ENCODE assay signal across 11 mouse cellular contexts in genomic region chr4:149571209-149571608, GRCm38 (mm10). TPM values are rescaled to one million over a fixed set of nuclear protein-coding genes. Genes with fewer than 3 reads are reported as not detected.
DNase-seq lines count a peak whose midpoint lies in the region; ATAC-seq and TF ChIP-seq lines count a peak whose summit lies in the region.
"Had no signal": no experiment of that assay in that cellular context is flagged by ENCODE, and none has a peak within 500 bp of the region (broad histone marks: within the 10 kb centered on the region; RNA-seq: fewer than 3 reads in every experiment).

No protein-coding gene starts in this region.

- peak overlapping the region; percentile 90 for H3K27ac ChIP-seq in left cerebral cortex, adult 2 months
- H3K27ac ChIP-seq in kidney, postnatal 0 days: peak overlapping the region; percentile 62
- peak overlapping the region; percentile 44; the same call in 1 of the 2 replicates for H3K27ac ChIP-seq in stomach, embryonic 14.5 days (ENCODE audit: low read length)
- H3K27ac ChIP-seq: hindbrain, embryonic 10.5 days; liver, embryonic 15.5 days had no signal

- no peak overlapping the region for H3K9ac ChIP-seq in kidney, postnatal 0 days (ENCODE audit: low read depth, low read length)
- H3K9ac ChIP-seq in stomach, embryonic 14.5 days (replicated peaks; ENCODE audit: low read depth, low read length): no peak overlapping the region
- H3K9ac ChIP-seq: liver, embryonic 15.5 days had no signal

- no peaks in the 10 kb centered on the region for H3K27me3 ChIP-seq in kidney, postnatal 0 days (ENCODE audit: insufficient read depth, low read length)
- H3K27me3 ChIP-seq in stomach, embryonic 14.5 days (ENCODE audit: control insufficient read depth, insufficient read depth, low read length): no peaks in the 10 kb centered on the region

- intact Hi-C loops in left cerebral cortex, adult 2 months (cut with DNase I): no loop called here
- intact Hi-C loops in left cerebral cortex, postnatal 36 days (cut with DNase I): no loop called here

- ATAC-seq in kidney, postnatal 0 days (replicated peaks; ENCODE audit: low FRiP score, low read depth): no peak
- ATAC-seq in stomach, embryonic 14.5 days (ENCODE audit: insufficient number of reproducible peaks, insufficient read depth, low FRiP score, low read depth): no peak
- ATAC-seq: forebrain, embryonic 14.5 days had no signal

- H3K4me3 ChIP-seq in left cerebral cortex, adult 2 months: no peak overlapping the region
- H3K4me3 ChIP-seq in kidney, postnatal 0 days (replicated peaks; ENCODE audit: low read depth, low read length): no peak overlapping the region
- no peak overlapping the region for H3K4me3 ChIP-seq in stomach, embryonic 14.5 days (ENCODE audit: low read depth, low read length)
- H3K4me3 ChIP-seq: hindbrain, embryonic 10.5 days; liver, embryonic 15.5 days had no signal

- no peaks in the 10 kb centered on the region for H3K36me3 ChIP-seq in kidney, postnatal 0 days (ENCODE audit: insufficient read depth, low read length)
- no peaks in the 10 kb centered on the region for H3K36me3 ChIP-seq in stomach, embryonic 14.5 days (ENCODE audit: control insufficient read depth, insufficient read depth, low read length)
- H3K36me3 ChIP-seq: liver, embryonic 15.5 days had no signal

- H3K9me3 ChIP-seq in kidney, postnatal 0 days (replicated peaks; ENCODE audit: low read length): no peaks in the 10 kb centered on the region
- no peaks in the 10 kb centered on the region for H3K9me3 ChIP-seq in stomach, embryonic 14.5 days (ENCODE audit: control insufficient read depth, low read depth, low read length)
- H3K9me3 ChIP-seq: hindbrain, embryonic 10.5 days; liver, embryonic 15.5 days had no signal

- DNase-seq in cerebellum, adult 9-10 months: peak; percentile 53
- DNase-seq in cerebellum, postnatal 25 days: no peak
- no peak for DNase-seq in left cerebral cortex, adult 2 months (ENCODE audit: extremely low spot score in 1 of 2, low spot score in 2 of 2)
- no peak for DNase-seq in left cerebral cortex, postnatal 36 days (ENCODE audit: low spot score in 2 of 2)
- no peak for DNase-seq in kidney, postnatal 0 days (ENCODE audit: low spot score)
- no peak for DNase-seq in T-cell, adult 2 months (ENCODE audit: low spot score)
- no peak for DNase-seq in c-Kit-positive CD71-positive TER-119-positive erythroid progenitor cells, embryonic 14.5 days (ENCODE audit: low spot score)

- no peaks in the 10 kb centered on the region; the same call in none of the 2 replicates for H3K4me1 ChIP-seq in kidney, postnatal 0 days (replicated peaks; ENCODE audit: insufficient read depth, low read length)
- peaks cover 17% of the 10 kb centered on the region for H3K4me1 ChIP-seq in stomach, embryonic 14.5 days (ENCODE audit: control insufficient read depth, insufficient read depth, low read length)

- H3K4me2 ChIP-seq in kidney, postnatal 0 days (ENCODE audit: low read length): no peak overlapping the region
- H3K4me2 ChIP-seq in stomach, embryonic 14.5 days (replicated peaks; ENCODE audit: low read depth, low read length): no peak overlapping the region
- H3K4me2 ChIP-seq: liver, embryonic 15.5 days had no signal

- 51% methylated on average over 5 of the region's 5 CpGs for WGBS in kidney, postnatal 0 days
- 68% methylated on average over 5 of the region's 5 CpGs for WGBS in stomach, embryonic 14.5 days

- no peak for TF ChIP-seq CTCF in left cerebral cortex, adult 2 months (IDR thresholded peaks at IDR 0.05)
- TF ChIP-seq CTCF in kidney, postnatal 0 days (IDR thresholded peaks at IDR 0.05; ENCODE audit: low read depth): no peak

RNA-seq across cellular contexts. Expression of gene Clstn1, which starts 15.1 kb away (rescaled TPM):
- 1,000 to 10,000 TPM; 1,405 to 1,413 TPM for total RNA-seq in left cerebral cortex, adult 2 months (2021)
- total RNA-seq in left cerebral cortex, postnatal 36 days (2021): 1,000 to 10,000 TPM; 1,328 to 1,609 TPM
- polyA plus RNA-seq in kidney, postnatal 0 days (2015; fragmentation: Nextera tagmentation; extraction: Ambion mirVana): 40.7 and 43.9 TPM in 2 replicates
- polyA plus RNA-seq in stomach, embryonic 14.5 days (2014; fragmentation: Nextera tagmentation; extraction: Ambion mirVana): 22.9 and 24.6 TPM in 2 replicates

RNA-seq across cellular contexts. Expression of gene Ctnnbip1, which starts 53.2 kb away (rescaled TPM):
- total RNA-seq in left cerebral cortex, adult 2 months (2021): 10 to 100 TPM; 35.3 to 35.9 TPM
- 10 to 100 TPM; 36.7 to 43.5 TPM for total RNA-seq in left cerebral cortex, postnatal 36 days (2021)
- polyA plus RNA-seq in kidney, postnatal 0 days (2015; fragmentation: Nextera tagmentation; extraction: Ambion mirVana): 63.3 and 66.3 TPM in 2 replicates
- polyA plus RNA-seq in stomach, embryonic 14.5 days (2014; fragmentation: Nextera tagmentation; extraction: Ambion mirVana): 57.7 and 57.8 TPM in 2 replicates
